Mouse (Mus musculus) large intestine, adult 2 months (tissue): ENCODE data around the gene Gm20388. TPM values are rescaled to one million over a fixed set of nuclear protein-coding genes. Genes with fewer than 3 reads are reported as not detected.
A peak's percentile ranks its signal among the peaks of the same experiment; 100 is the strongest.

Experiments used
- DNase-seq: peaks from one replicate; pipeline ENCODE4 v3.0.0-alpha.2; 2012; ENCODE audit warnings: low read depth, low spot score
- WGBS: fragments of 180-500 bp; shearing (Covaris S2); methylation state at CpG from one replicate; pipeline ENCODE4 v1.1.7; 2018; 5-methylcytosine and 5-hydroxymethylcytosine counted together
- polyA plus RNA-seq: library from polyadenylated mRNA; depleted of rRNA; stranded (reverse); fragments of >200 nt; gene quantifications from 2 replicates; pipeline ENCODE4 v1.2.3, GENCODE M21; 2012

Gm20388 gene
- polyA plus RNA-seq, 1 experiment = 31.5 TPM

- WGBS = under 1% methylated on average over 61 of the region's 61 CpGs
Measured at GRCm38 (mm10) chr8:121907587-121908248, 1997.1 kb downstream of the Gm20388 start, which contains the start of gene Slc7a5. TSS of gene Slc7a5 (minus strand) at chr8:121907694.

GRCm38 (mm10) chr8:121908378-121909147 is 1997.9 kb downstream of the Gm20388 start:
- no peak for DNase-seq
- WGBS = 62% methylated on average over 8 of the region's 8 CpGs

More at GRCm38 (mm10) chr8:121907587-121908248, 1997.1 kb downstream of the Gm20388 start, which contains the start of gene Slc7a5:
- peak; percentile 71 for DNase-seq

- DNase-seq = no peak
- WGBS = 45% methylated on average over 8 of the region's 8 CpGs
Measured at GRCm38 (mm10) chr8:121909148-121909541, 1998.5 kb downstream of the Gm20388 start.

- DNase-seq = peak; percentile 64
- WGBS = 1% methylated on average over 6 of the region's 6 CpGs
Measured at GRCm38 (mm10) chr8:121909663-121910062, 1999.0 kb downstream of the Gm20388 start.

GRCm38 (mm10) chr8:121911400-121911799 is 2000.8 kb downstream of the Gm20388 start:
- WGBS = 87% methylated on average over 6 of the region's 6 CpGs
- DNase-seq = no peak

GRCm38 (mm10) chr8:121911987-121912386 is 2001.3 kb downstream of the Gm20388 start:
- WGBS = 79% methylated on average over 7 of the region's 7 CpGs
- DNase-seq = no peak

GRCm38 (mm10) chr8:121912831-121913230 is 2002.2 kb downstream of the Gm20388 start:
- WGBS = 67% methylated on average over 3 of the region's 3 CpGs
- DNase-seq = no peak

- no peak for DNase-seq
- 23% methylated on average over 8 of the region's 8 CpGs for WGBS
Measured at GRCm38 (mm10) chr8:121913378-121913777, 2002.7 kb downstream of the Gm20388 start.

- no peak for DNase-seq
- 40% methylated on average over 4 of the region's 4 CpGs for WGBS
Measured at GRCm38 (mm10) chr8:121919158-121919557, 2008.5 kb downstream of the Gm20388 start.

- 23% methylated on average over 3 of the region's 3 CpGs for WGBS
Measured at GRCm38 (mm10) chr8:121919731-121920130, 2009.1 kb downstream of the Gm20388 start.

GRCm38 (mm10) chr8:121921582-121921981 is 2010.9 kb downstream of the Gm20388 start:
- no peak for DNase-seq
- WGBS = 63% methylated on average over 8 of the region's 8 CpGs

More at GRCm38 (mm10) chr8:121919731-121920130, 2009.1 kb downstream of the Gm20388 start:
- DNase-seq = no peak

GRCm38 (mm10) chr8:121922101-121922500 is 2011.5 kb downstream of the Gm20388 start:
- DNase-seq = no peak
- 14% methylated on average over 8 of the region's 8 CpGs for WGBS

- 60% methylated on average over 5 of the region's 5 CpGs for WGBS
- no peak for DNase-seq
Measured at GRCm38 (mm10) chr8:121924681-121925080, 2014.0 kb downstream of the Gm20388 start.

GRCm38 (mm10) chr8:121925624-121926023 is 2015.0 kb downstream of the Gm20388 start:
- 28% methylated on average over 10 of the region's 10 CpGs for WGBS
- DNase-seq = no peak

GRCm38 (mm10) chr8:121926266-121926665 is 2015.6 kb downstream of the Gm20388 start:
- DNase-seq = no peak
- WGBS = 59% methylated on average over 8 of the region's 8 CpGs

GRCm38 (mm10) chr8:121927316-121927715 is 2016.7 kb downstream of the Gm20388 start:
- DNase-seq = no peak
- WGBS = 31% methylated on average over 8 of the region's 8 CpGs

GRCm38 (mm10) chr8:121930047-121930446 is 2019.4 kb downstream of the Gm20388 start:
- no peak for DNase-seq
- 76% methylated on average over 4 of the region's 4 CpGs for WGBS

- 80% methylated on average over 7 of the region's 7 CpGs for WGBS
- no peak for DNase-seq
Measured at GRCm38 (mm10) chr8:121931571-121931970, 2020.9 kb downstream of the Gm20388 start.

- no peak for DNase-seq
- WGBS = 84% methylated on average over 12 of the region's 12 CpGs
Measured at GRCm38 (mm10) chr8:121932026-121932667, 2021.5 kb downstream of the Gm20388 start.
